Mouse (Mus musculus) E14TG2a.4 (cell line): ENCODE data around the gene Shh.

ENCODE experiments used
- CTCF ChIP-seq: conservative IDR thresholded peaks from 2 replicates; pipeline ENCODE4 v1.5.1; 2014; ENCODE audit warnings: low read length
- NANOG ChIP-seq: IDR thresholded peaks from 2 replicates; pipeline ENCODE4 v1.6.1; 2014; ENCODE audit warnings: borderline replicate concordance, low read length, mixed read lengths
- POU5F1 ChIP-seq: IDR thresholded peaks from 2 replicates; pipeline ENCODE4 v1.6.1; 2014; ENCODE audit warnings: low read length, borderline replicate concordance

DNA sequence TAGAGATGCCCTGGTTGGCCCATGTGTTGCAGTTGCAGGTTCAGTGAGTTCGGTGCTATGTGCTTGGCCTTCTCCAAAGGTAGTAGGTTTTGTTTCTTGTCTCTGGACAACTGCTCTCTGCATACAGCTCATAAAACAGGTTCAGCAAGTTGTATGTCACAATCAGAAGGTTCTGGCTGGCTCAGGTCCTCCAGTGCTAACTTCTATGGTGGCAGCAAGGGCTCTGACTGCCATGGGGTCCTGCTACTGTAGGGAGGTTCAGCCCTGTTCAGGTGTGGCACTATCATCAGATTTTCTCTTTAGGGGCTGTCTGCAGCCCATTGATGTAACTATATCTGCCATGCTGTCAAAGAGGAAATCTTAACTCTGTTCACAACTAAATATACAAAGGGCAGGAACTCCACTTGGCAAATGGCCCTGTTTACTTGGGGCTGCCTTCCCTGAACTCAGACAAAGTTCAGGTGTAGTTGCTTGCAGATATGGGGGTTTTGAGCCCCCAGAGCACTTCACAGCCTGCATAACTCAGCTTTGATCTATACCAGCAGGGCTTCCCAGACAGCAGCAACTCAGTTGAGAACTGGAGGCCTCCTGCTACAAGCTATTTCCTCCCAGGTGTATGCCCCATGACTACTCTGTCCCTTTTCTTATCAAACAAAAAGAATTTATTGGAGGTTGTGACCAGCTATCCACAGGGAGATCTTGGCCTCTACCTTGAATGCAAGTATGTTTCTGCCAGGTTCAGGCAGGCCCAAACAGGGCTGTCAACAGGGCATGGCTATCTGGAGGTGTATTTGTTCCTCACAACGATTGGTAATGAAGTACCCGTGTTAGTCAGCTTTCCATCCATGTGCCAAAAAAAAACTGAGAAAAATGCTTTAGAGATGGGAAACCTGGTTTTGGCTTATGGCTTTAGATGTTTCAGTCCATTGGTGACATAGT is 28.9 kb upstream of the Shh start:
- TF ChIP-seq CTCF, result no peak
- TF ChIP-seq POU5F1, result no peak
- TF ChIP-seq NANOG, result no peak
